Mouse (Mus musculus): ENCODE data around the gene Lnx1. TPM values are rescaled to one million over a fixed set of nuclear protein-coding genes. Genes with fewer than 3 reads are reported as not detected.

The Lnx1 gene
- polyA plus RNA-seq, 1 experiment from 2014 or later: 2.1 TPM

DNA sequence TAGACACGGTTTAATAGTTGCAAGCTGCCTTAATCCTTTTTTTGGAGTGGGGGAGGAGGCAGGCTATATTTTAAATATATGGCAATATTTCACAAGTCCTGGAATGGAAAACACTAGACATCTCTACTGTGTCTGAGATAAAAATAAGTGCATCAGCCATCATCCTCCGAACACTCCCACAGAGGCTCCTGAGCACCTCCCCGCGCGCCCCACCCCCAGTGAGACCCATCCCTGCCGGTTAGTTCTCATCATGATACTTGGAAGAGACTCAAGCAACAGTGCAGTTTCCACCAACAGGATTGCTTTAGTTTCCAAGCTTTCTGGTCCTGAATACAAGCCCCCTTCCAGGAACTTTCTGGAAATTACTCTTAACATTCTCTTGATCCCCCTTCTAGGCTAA, 63.2 kb downstream of the Lnx1 start:
- Histone ChIP-seq H3K4me3 (ENCODE audit: control insufficient read depth in 1 of 2, insufficient read depth in 1 of 2, low read depth in 1 of 2, low read length in 2 of 2) (no peak overlapping the region), H3K4me2 (ENCODE audit: low read length) (no peak overlapping the region), H3K36me3 (ENCODE audit: control insufficient read depth, insufficient read depth, low read length) (no peaks in the 10 kb centered on the region), H3K27ac (replicated peaks in 1 of 2; ENCODE audit: control insufficient read depth in 1 of 2, insufficient read depth in 1 of 2, low read depth in 2 of 2, low read length in 2 of 2) (no peak overlapping the region), H3K9me3 (ENCODE audit: control insufficient read depth, low read length) (no peaks in the 10 kb centered on the region), H3K4me1 (ENCODE audit: control insufficient read depth in 2 of 2, insufficient read depth in 2 of 2, low read length in 2 of 2) (no peaks in the 10 kb centered on the region), H3K27me3 (ENCODE audit: control insufficient read depth, insufficient read depth, low read length) (peaks cover 5% of the 10 kb centered on the region; the same call in 1 of the 2 replicates), H3K9ac (ENCODE audit: low read length) (no peak overlapping the region)
- 84% methylated on average over 6 of the region's 6 CpGs for WGBS
- ATAC-seq (ENCODE audit: insufficient number of reproducible peaks, insufficient read depth, low FRiP score, low read depth): no peak

DNA sequence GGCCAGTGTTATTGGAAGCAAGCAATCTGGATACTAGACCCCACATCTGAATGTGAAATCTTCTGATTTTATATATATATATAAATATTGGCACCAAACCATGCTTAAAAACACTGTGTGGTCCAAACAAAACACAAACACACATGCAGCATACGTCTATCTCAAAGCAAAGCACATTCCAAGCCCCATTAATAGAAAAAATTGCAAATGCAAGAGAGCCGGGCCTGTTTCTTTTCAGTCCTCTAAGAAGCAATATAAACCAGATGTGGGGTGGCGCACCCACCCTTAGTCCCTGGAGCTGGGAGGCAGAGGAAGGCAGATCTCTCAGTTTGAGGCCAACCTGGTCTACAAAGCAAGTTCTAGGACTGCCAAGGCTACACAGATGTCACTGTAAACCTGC, 68.3 kb downstream of the Lnx1 start:
- Histone ChIP-seq H3K4me1 (ENCODE audit: control insufficient read depth in 2 of 2, insufficient read depth in 2 of 2, low read length in 2 of 2) (no peaks in the 10 kb centered on the region), H3K27ac (replicated peaks in 1 of 2; ENCODE audit: control insufficient read depth in 1 of 2, insufficient read depth in 1 of 2, low read depth in 2 of 2, low read length in 2 of 2) (no peak overlapping the region), H3K9ac (ENCODE audit: low read length) (no peak overlapping the region), H3K27me3 (ENCODE audit: control insufficient read depth, insufficient read depth, low read length) (no peaks in the 10 kb centered on the region; the same call in 1 of the 2 replicates), H3K9me3 (ENCODE audit: control insufficient read depth, low read length) (no peaks in the 10 kb centered on the region), H3K36me3 (ENCODE audit: control insufficient read depth, insufficient read depth, low read length) (no peaks in the 10 kb centered on the region), H3K4me2 (ENCODE audit: low read length) (no peak overlapping the region), H3K4me3 (ENCODE audit: control insufficient read depth in 1 of 2, insufficient read depth in 1 of 2, low read depth in 1 of 2, low read length in 2 of 2) (no peak overlapping the region)
- ATAC-seq (ENCODE audit: insufficient number of reproducible peaks, insufficient read depth, low FRiP score, low read depth): no peak
- WGBS: 72% methylated on average over 3 of the region's 3 CpGs

DNA sequence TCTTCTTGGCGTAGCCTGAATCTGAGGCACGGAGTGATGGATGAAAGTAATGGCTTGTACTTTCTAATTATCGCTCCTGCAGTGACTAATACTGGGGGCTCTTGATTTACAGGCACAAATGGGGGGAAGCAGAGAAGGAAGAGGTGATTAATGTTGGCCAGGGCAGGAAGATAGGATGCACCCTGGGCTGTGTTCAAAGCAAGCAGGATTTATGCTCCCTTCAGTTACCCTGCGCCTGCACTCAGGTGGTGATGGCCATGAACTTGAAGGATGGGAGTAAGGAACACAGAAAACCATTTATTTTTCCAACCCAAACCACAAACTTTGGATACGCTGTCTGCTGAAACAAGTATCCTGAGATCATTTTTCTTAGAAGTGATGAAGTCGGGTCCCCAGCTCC, 69.3 kb downstream of the Lnx1 start:
- H3K27me3 ChIP-seq (ENCODE audit: control insufficient read depth, insufficient read depth, low read length): no peaks in the 10 kb centered on the region; the same call in 1 of the 2 replicates
- no peak overlapping the region for H3K9ac ChIP-seq (ENCODE audit: low read length)
- no peak overlapping the region for H3K4me2 ChIP-seq (ENCODE audit: low read length)
- no peak overlapping the region for H3K4me3 ChIP-seq (ENCODE audit: control insufficient read depth in 1 of 2, insufficient read depth in 1 of 2, low read depth in 1 of 2, low read length in 2 of 2)
- H3K27ac ChIP-seq (replicated peaks in 1 of 2; ENCODE audit: control insufficient read depth in 1 of 2, insufficient read depth in 1 of 2, low read depth in 2 of 2, low read length in 2 of 2): no peak overlapping the region
- H3K4me1 ChIP-seq (ENCODE audit: control insufficient read depth in 2 of 2, insufficient read depth in 2 of 2, low read length in 2 of 2): peaks cover 2 to 6% of the 10 kb centered on the region in 2 experiments; a peak in 2 of 4 replicates
- no peaks in the 10 kb centered on the region for H3K9me3 ChIP-seq (ENCODE audit: control insufficient read depth, low read length)
- ATAC-seq (ENCODE audit: insufficient number of reproducible peaks, insufficient read depth, low FRiP score, low read depth): no peak
- 86% methylated on average over 6 of the region's 6 CpGs for WGBS
- H3K36me3 ChIP-seq (ENCODE audit: control insufficient read depth, insufficient read depth, low read length): no peaks in the 10 kb centered on the region

DNA sequence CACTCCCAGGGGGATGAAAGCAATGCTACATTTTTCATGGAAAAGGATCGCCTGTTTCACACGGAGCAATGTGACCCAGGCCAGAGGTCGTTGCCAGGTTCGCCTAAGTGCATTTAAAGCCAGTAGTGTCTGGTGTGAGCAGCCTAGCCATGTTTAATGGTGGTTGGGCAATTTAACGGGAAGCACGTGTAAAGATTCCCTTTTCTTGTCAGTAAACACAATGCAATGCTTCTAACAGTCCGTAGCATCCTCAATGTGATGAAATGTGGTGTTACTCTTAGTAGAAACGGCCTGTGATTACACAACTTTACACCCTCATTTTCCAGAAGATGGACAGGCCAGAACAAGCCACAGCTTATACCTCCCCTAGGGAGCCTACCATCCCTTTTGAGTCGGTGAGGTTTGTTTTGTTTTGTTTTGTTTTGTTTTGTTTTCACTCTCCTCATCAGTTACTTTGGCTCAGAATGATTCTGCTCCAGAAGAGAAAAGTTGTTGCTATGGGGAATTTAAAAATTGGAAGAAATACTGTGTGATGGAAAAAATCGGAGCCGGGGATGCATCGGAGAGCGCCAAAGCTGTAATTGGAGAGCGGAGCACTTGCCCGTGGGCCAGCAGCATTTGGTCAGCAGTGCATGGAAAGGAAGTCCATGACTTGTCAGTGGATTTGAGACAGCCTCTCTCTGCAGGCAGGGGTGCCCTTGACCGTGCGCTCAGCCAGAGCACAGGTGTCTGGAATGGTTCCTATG, 70.2 kb downstream of the Lnx1 start:
- ATAC-seq (ENCODE audit: insufficient number of reproducible peaks, insufficient read depth, low FRiP score, low read depth): no peak
- no peak overlapping the region for H3K4me2 ChIP-seq (ENCODE audit: low read length)
- WGBS: 59% methylated on average over 17 of the region's 17 CpGs

DNA sequence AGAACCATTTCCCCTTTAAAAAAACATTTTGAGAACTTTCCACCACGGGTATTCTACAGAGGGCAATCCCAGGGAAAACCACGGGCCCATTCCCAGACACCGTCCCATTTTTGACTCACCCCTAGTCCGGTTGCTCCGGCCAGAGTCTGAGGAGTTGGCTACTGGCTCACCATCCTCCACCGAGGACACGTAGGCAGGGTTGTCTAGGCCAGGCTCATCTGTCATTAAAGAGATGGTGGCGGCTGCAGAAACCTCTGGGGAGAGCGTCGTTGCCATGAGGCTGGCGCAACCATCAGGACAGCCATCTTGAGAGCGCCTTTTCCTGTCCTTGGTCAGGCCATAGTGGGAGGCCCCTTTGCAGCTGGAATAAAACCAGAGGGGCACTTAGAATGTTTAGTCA, 74.7 kb downstream of the Lnx1 start:
- no peak for ATAC-seq (ENCODE audit: insufficient number of reproducible peaks, insufficient read depth, low FRiP score, low read depth)
- Histone ChIP-seq H3K9ac (ENCODE audit: low read length) (no peak overlapping the region), H3K4me2 (ENCODE audit: low read length) (no peak overlapping the region), H3K4me1 (ENCODE audit: control insufficient read depth in 2 of 2, insufficient read depth in 2 of 2, low read length in 2 of 2) (peaks cover 7 to 15% of the 10 kb centered on the region in 2 experiments), H3K4me3 (ENCODE audit: control insufficient read depth in 1 of 2, insufficient read depth in 1 of 2, low read depth in 1 of 2, low read length in 2 of 2) (no peak overlapping the region), H3K36me3 (ENCODE audit: control insufficient read depth, insufficient read depth, low read length) (no peaks in the 10 kb centered on the region), H3K9me3 (ENCODE audit: control insufficient read depth, low read length) (no peaks in the 10 kb centered on the region), H3K27ac (replicated peaks in 1 of 2; ENCODE audit: control insufficient read depth in 1 of 2, insufficient read depth in 1 of 2, low read depth in 2 of 2, low read length in 2 of 2) (no peak overlapping the region), H3K27me3 (ENCODE audit: control insufficient read depth, insufficient read depth, low read length) (no peaks in the 10 kb centered on the region)
- 91% methylated on average over 12 of the region's 12 CpGs for WGBS

More for the DNA sequence above, 70.2 kb downstream of the Lnx1 start:
- Histone ChIP-seq H3K9ac (ENCODE audit: low read length) (no peak overlapping the region), H3K36me3 (ENCODE audit: control insufficient read depth, insufficient read depth, low read length) (no peaks in the 10 kb centered on the region), H3K9me3 (ENCODE audit: control insufficient read depth, low read length) (no peaks in the 10 kb centered on the region), H3K27me3 (ENCODE audit: control insufficient read depth, insufficient read depth, low read length) (no peaks in the 10 kb centered on the region; the same call in 1 of the 2 replicates), H3K4me1 (ENCODE audit: control insufficient read depth in 2 of 2, insufficient read depth in 2 of 2, low read length in 2 of 2) (peaks cover 2 to 6% of the 10 kb centered on the region in 2 experiments; a peak in 2 of 4 replicates), H3K27ac (replicated peaks in 1 of 2; ENCODE audit: control insufficient read depth in 1 of 2, insufficient read depth in 1 of 2, low read depth in 2 of 2, low read length in 2 of 2) (no peak overlapping the region), H3K4me3 (ENCODE audit: control insufficient read depth in 1 of 2, insufficient read depth in 1 of 2, low read depth in 1 of 2, low read length in 2 of 2) (no peak overlapping the region)

DNA sequence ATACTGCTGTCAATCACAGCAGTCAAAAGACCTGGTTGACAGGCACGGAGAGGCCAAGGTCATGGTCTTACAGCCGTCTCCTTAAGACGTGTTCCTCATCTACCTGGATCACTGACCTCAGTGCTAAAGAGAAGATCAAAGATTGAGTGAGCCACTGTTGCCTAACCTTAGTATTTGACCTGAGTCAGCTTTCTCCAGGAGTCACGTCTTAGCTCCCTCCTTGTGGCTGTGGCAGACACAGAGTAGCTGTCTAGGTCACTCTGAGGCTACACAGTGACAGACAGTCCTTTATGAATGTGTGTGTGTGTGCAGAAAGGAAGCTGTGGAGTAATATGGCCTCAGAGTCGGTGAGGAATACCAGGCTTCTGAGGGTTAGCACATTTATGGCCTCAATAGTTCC, 78.3 kb downstream of the Lnx1 start:
- H3K27ac ChIP-seq (replicated peaks in 1 of 2; ENCODE audit: control insufficient read depth in 1 of 2, insufficient read depth in 1 of 2, low read depth in 2 of 2, low read length in 2 of 2): no peak overlapping the region

DNA sequence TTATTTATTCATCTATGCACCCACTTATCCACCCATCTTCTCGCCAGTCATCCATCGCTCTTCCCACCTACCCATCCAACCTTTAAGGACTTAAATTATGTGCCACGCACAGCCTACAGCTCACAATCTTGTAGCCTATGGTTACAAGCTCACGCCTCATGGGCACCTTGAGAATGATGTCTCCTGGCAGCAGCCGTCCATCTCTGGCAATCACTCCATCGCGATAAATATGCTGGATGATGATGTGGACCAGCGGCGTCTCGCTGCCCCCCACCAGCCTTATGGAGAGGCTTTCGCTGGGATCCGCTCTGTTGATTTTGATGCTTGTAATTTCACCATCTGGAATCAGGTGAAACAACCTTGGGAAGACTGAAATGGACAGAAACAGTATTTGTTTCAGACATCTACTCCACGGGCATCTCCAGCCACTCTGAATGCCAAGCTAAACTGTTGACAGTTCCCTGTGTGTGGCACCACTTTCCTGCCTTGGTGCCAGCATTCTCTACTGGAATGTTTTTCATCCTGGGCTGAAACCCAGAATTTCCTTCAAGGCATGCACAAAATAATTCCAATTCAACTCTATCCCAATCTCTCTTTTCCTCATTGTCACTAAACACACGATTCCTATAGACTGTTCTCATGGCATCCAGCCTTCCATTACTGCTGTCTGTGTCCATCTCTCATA, 79.3 kb downstream of the Lnx1 start:
- Histone ChIP-seq H3K36me3 (ENCODE audit: control insufficient read depth, insufficient read depth, low read length) (no peaks in the 10 kb centered on the region), H3K9me3 (ENCODE audit: control insufficient read depth, low read length) (no peaks in the 10 kb centered on the region), H3K9ac (ENCODE audit: low read length) (no peak overlapping the region), H3K4me1 (ENCODE audit: control insufficient read depth in 2 of 2, insufficient read depth in 2 of 2, low read length in 2 of 2) (peaks cover 14 to 24% of the 10 kb centered on the region in 2 experiments), H3K27me3 (ENCODE audit: control insufficient read depth, insufficient read depth, low read length) (no peaks in the 10 kb centered on the region), H3K4me3 (ENCODE audit: control insufficient read depth in 1 of 2, insufficient read depth in 1 of 2, low read depth in 1 of 2, low read length in 2 of 2) (no peak overlapping the region), H3K4me2 (ENCODE audit: low read length) (no peak overlapping the region), H3K27ac (replicated peaks in 1 of 2; ENCODE audit: control insufficient read depth in 1 of 2, insufficient read depth in 1 of 2, low read depth in 2 of 2, low read length in 2 of 2) (no peak overlapping the region)
- no peak for ATAC-seq (ENCODE audit: insufficient number of reproducible peaks, insufficient read depth, low FRiP score, low read depth)
- 89% methylated on average over 14 of the region's 14 CpGs for WGBS

More for the DNA sequence above, 78.3 kb downstream of the Lnx1 start:
- Histone ChIP-seq H3K4me2 (ENCODE audit: low read length) (no peak overlapping the region), H3K4me1 (ENCODE audit: control insufficient read depth in 2 of 2, insufficient read depth in 2 of 2, low read length in 2 of 2) (peaks cover 16 to 29% of the 10 kb centered on the region in 2 experiments), H3K27me3 (ENCODE audit: control insufficient read depth, insufficient read depth, low read length) (no peaks in the 10 kb centered on the region), H3K9ac (ENCODE audit: low read length) (no peak overlapping the region), H3K36me3 (ENCODE audit: control insufficient read depth, insufficient read depth, low read length) (no peaks in the 10 kb centered on the region), H3K4me3 (ENCODE audit: control insufficient read depth in 1 of 2, insufficient read depth in 1 of 2, low read depth in 1 of 2, low read length in 2 of 2) (no peak overlapping the region), H3K9me3 (ENCODE audit: control insufficient read depth, low read length) (no peaks in the 10 kb centered on the region)
- 38% methylated on average over 5 of the region's 5 CpGs for WGBS
- no peak for ATAC-seq (ENCODE audit: insufficient number of reproducible peaks, insufficient read depth, low FRiP score, low read depth)
